Mouse (Mus musculus) liver, postnatal 0 days (tissue): ENCODE results near the gene Serpina6. TPM values are rescaled to one million over a fixed set of nuclear protein-coding genes. Genes with fewer than 3 reads are reported as not detected.

Experiments
- ATAC-seq: fragments of 200-750 bp; cut with Nextera tagmentation; 2 replicates; pipeline ENCODE4 v1.8.0; 2017; ENCODE audit warnings: mild to moderate bottlenecking, moderate library complexity
- DNase-seq: peaks from one replicate; pipeline ENCODE4 v3.0.0-alpha.2; 2016
- H3K27ac ChIP-seq: fragments of 300-500 bp; sonication (generic); 2 replicates; pipeline ENCODE4 v1.5.1; 2014; ENCODE audit warnings: antibody characterized with exemption, moderate library complexity, mild to moderate bottlenecking, low read depth
- H3K27me3 ChIP-seq: fragments of 300-500 bp; sonication (generic); 2 replicates; pipeline ENCODE4 v1.6.1; 2014; ENCODE audit warnings: low read length, control low read depth, mixed read lengths; ENCODE audit not compliant: insufficient read depth
- H3K36me3 ChIP-seq: fragments of 300-500 bp; sonication (generic); replicated peaks from 2 replicates; pipeline ENCODE4 v1.6.1; 2014; ENCODE audit warnings: mild to moderate bottlenecking, control low read depth, low read length, moderate library complexity, mixed read lengths; ENCODE audit not compliant: insufficient read depth
- H3K4me1 ChIP-seq: fragments of 300-500 bp; sonication (generic); 2 replicates; pipeline ENCODE4 v1.6.1; 2014; ENCODE audit warnings: antibody characterized with exemption, mild to moderate bottlenecking, control low read depth; ENCODE audit not compliant: insufficient read depth
- H3K4me2 ChIP-seq: fragments of 300-500 bp; sonication (generic); 2 replicates; pipeline ENCODE4 v1.6.1; 2014; ENCODE audit warnings: low read depth, mild to moderate bottlenecking, low read length, moderate library complexity, mixed read lengths
- H3K4me3 ChIP-seq: fragments of 300-500 bp; sonication (generic); 2 replicates; pipeline ENCODE4 v1.5.1; 2014; ENCODE audit warnings: low read depth, low read length
- H3K9ac ChIP-seq: fragments of 300-500 bp; sonication (generic); replicated peaks from 2 replicates; pipeline ENCODE4 v1.6.1; 2014; ENCODE audit warnings: mild to moderate bottlenecking, moderate library complexity
- H3K9me3 ChIP-seq: fragments of 300-500 bp; sonication (generic); 2 replicates; pipeline ENCODE4 v1.6.1; 2016; ENCODE audit warnings: mild to moderate bottlenecking, control low read depth, low read length, mixed read lengths
- CTCF ChIP-seq: sonication (generic); IDR thresholded peaks from 2 replicates; pipeline ENCODE4 v1.5.1; 2016; ENCODE audit warnings: antibody characterized with exemption, low read depth
- EP300 ChIP-seq: IDR thresholded peaks from 2 replicates; pipeline ENCODE4 v1.6.1; 2016; ENCODE audit warnings: antibody characterized with exemption, low read depth, mild to moderate bottlenecking
- WGBS: fragments of 180-500 bp; shearing (Covaris S2); extraction: QIAGEN DNeasy Blood & Tissue Kit; methylation state at CpG from one replicate; pipeline ENCODE4 v1.1.7; 2014; ENCODE audit not compliant: insufficient replicate concordance; 5-methylcytosine and 5-hydroxymethylcytosine counted together
- polyA plus RNA-seq: library from polyadenylated mRNA; unstranded; fragments of >200 nt; fragmentation: Nextera tagmentation; extraction: Ambion mirVana; gene quantifications from 2 replicates; pipeline ENCODE4 v1.2.1, GENCODE M21; 2015

Gene Serpina6
- polyA plus RNA-seq, 1 experiment from 2014 or later, result 5.8 TPM

DNA sequence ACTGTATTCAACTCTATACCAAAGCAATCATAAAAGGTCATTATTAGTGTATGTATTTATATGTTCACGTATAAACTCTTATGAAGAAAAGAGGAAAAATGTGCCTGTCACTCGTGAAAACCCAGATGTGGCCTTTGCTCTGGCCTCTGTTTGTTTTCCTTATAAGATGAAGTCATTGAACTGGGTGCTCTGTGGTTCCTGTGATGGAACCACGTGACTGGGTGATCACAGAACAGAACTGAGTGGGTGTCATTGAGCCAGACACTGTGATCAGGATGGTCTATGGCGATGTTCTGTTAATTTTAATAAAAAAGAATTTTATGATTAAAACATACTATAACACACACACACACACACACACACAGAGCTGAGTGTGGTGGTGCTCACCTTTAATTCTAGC, 41.3 kb downstream of the Serpina6 start:
- no peaks in the 10 kb centered on the region for H3K9me3 ChIP-seq
- ATAC-seq (peak; percentile 94), DNase-seq (no peak)
- H3K4me1 ChIP-seq, result no peaks in the 10 kb centered on the region
- no peak overlapping the region for H3K4me3 ChIP-seq
- no peaks in the 10 kb centered on the region for H3K27me3 ChIP-seq
- no peak overlapping the region for H3K9ac ChIP-seq
- peaks cover 11% of the 10 kb centered on the region for H3K36me3 ChIP-seq
- 49% methylated on average over 4 of the region's 4 CpGs for WGBS
- TF ChIP-seq CTCF (no peak), EP300 (no peak)
- H3K27ac ChIP-seq, result peak overlapping the region; percentile 66
- H3K4me2 ChIP-seq, result no peak overlapping the region

DNA sequence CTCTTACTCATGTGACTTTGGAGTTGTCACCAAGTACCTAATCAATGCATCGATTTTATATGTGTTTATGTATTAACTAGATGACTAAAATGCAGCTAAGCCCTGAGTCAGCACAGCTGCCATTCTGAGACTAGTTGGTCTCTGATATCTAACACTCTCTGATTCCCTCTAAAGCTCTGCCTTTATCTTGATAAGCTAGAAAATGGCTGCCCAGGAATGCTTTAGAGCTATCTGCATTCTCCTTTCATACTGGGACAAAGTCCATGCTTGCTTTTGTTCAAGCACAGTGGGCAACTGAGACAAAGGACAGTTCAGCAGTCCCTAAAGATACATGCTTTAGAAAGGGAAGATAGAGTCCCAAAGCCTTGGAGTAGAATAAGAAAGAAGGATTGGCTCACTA, 41.9 kb downstream of the Serpina6 start:
- peak overlapping the region; percentile 66 for H3K27ac ChIP-seq
- peaks cover 14% of the 10 kb centered on the region for H3K36me3 ChIP-seq
- H3K9ac ChIP-seq, result no peak overlapping the region; the same call in 1 of the 2 replicates
- DNase-seq, result no peak
- no peak overlapping the region for H3K4me3 ChIP-seq
- TF ChIP-seq EP300 (no peak), CTCF (no peak)
- no peaks in the 10 kb centered on the region for H3K9me3 ChIP-seq
- no peaks in the 10 kb centered on the region for H3K4me1 ChIP-seq
- no peaks in the 10 kb centered on the region for H3K27me3 ChIP-seq
- 74% methylated on average over 1 of the region's 1 CpGs for WGBS
- no peak overlapping the region for H3K4me2 ChIP-seq
- peak; percentile 12; the same call in 1 of the 2 replicates for ATAC-seq

DNA sequence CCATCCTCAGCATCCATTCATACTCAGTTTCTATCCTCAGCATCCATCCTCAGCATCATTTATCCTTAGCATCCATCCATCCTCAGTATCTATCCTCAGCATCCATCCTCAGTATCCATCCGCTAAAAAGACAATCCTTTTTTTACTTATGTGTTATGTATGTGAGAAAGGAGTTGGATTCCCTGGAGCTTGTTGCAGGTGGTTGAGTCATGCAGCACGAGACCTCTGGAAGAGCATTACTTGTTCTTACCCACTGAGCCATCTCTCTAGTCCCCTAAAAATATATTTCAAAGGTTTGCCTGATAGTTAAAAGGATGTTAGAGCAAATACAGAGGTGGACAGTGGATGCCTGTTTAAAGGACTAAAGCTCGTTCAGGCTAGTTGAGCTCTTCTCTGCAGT, 55.2 kb downstream of the Serpina6 start:
- Histone ChIP-seq H3K4me2 (no peak overlapping the region), H3K4me3 (no peak overlapping the region), H3K4me1 (no peaks in the 10 kb centered on the region), H3K9ac (no peak overlapping the region), H3K27me3 (no peaks in the 10 kb centered on the region), H3K9me3 (no peaks in the 10 kb centered on the region), H3K27ac (no peak overlapping the region), H3K36me3 (no peaks in the 10 kb centered on the region)
- ATAC-seq, result no peak
- no peak for DNase-seq
- WGBS, result 73% methylated on average over 3 of the region's 3 CpGs
- no peak for TF ChIP-seq CTCF
- TF ChIP-seq EP300, result no peak

DNA sequence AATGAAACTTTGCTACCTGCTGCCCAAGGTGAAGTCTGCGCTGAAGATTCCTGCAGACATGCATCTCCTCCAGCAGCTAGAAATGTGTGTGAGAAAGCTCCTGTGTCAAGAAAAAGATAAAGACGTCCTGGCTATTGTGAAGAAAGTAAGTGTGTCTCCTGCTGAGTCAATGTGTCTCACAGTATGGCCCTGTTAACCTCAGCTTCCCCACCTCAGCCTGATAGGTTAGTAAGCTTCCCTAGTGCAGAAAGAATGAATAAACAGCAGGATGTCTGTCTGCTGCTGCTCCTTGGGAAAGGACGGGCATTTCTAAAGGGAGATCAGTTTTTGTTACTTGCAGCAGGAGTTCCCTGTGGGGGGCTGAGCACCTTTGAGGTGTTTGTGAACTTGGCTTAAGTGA, 56.6 kb downstream of the Serpina6 start:
- no peaks in the 10 kb centered on the region for H3K27me3 ChIP-seq
- no peaks in the 10 kb centered on the region for H3K9me3 ChIP-seq
- no peak overlapping the region for H3K4me2 ChIP-seq
- H3K27ac ChIP-seq, result no peak overlapping the region
- H3K4me1 ChIP-seq, result no peaks in the 10 kb centered on the region
- no peak overlapping the region for H3K4me3 ChIP-seq
- H3K9ac ChIP-seq, result no peak overlapping the region
- WGBS, result 51% methylated on average over 3 of the region's 3 CpGs
- ATAC-seq (no peak), DNase-seq (no peak)
- H3K36me3 ChIP-seq, result no peaks in the 10 kb centered on the region
- TF ChIP-seq CTCF (no peak), EP300 (no peak)

DNA sequence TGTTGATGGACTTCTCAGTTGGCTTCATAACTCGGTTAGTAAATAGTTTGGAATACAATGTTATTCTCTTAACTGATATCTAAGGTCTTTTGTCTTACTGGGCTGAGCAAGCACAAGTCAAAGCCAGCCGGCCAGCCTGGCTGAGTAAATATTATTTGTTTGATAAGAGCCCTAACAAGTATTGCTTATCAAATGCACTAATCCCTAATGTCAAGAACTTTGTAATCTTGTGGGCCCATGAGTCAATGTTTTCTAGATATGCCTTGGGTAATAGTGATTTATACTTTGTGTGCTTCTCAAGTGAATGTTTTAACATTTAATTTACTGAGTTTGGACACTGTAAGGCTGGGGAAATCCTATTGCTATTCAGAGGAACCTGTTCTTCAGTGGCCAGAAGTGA, 58.6 kb downstream of the Serpina6 start:
- Histone ChIP-seq H3K9me3 (no peaks in the 10 kb centered on the region), H3K36me3 (no peaks in the 10 kb centered on the region), H3K4me2 (no peak overlapping the region), H3K4me3 (no peak overlapping the region), H3K27ac (no peak overlapping the region), H3K9ac (no peak overlapping the region), H3K4me1 (no peaks in the 10 kb centered on the region), H3K27me3 (no peaks in the 10 kb centered on the region)
- 0 out of 2 replicates have a peak, but pooled peaks have one; percentile 15 for ATAC-seq
- TF ChIP-seq EP300 (no peak), CTCF (no peak)
- no peak for DNase-seq
- 36% methylated on average over 2 of the region's 2 CpGs for WGBS

Other genes with a start within 250 kb of the Serpina6 start
- gene 9330161L09Rik, start 249.4 kb downstream of the Serpina6 start, polyA plus RNA-seq, result 0.14 TPM in 1 of 2 replicates, not detected in the other
- gene Ddx24, start 231.4 kb downstream of the Serpina6 start, polyA plus RNA-seq, result 58.1 and 59.1 TPM in 2 replicates
- 37.2 and 44.0 TPM in 2 replicates for gene Ifi27, start 223.0 kb downstream of the Serpina6 start, polyA plus RNA-seq
- gene Ifi27l2a, start 213.5 kb downstream of the Serpina6 start, polyA plus RNA-seq, result 46.6 and 49.7 TPM in 2 replicates
- gene Ifi27l2b, start 200.0 kb downstream of the Serpina6 start, polyA plus RNA-seq, result not detected in 2 replicates
- 1.0 and 1.1 TPM in 2 replicates for gene Ppp4r4, start 124.9 kb downstream of the Serpina6 start, polyA plus RNA-seq
- 46.3 and 47.6 TPM in 2 replicates for gene Serpina10, start 25.8 kb downstream of the Serpina6 start, polyA plus RNA-seq
- gene Serpina16, start 18.9 kb upstream of the Serpina6 start, polyA plus RNA-seq, result not detected in 2 replicates
- not detected in 2 replicates for gene Serpina1f, start 38.3 kb upstream of the Serpina6 start, polyA plus RNA-seq
- 2,720 and 2,731 TPM in 2 replicates for gene Serpina1d, start 116.4 kb upstream of the Serpina6 start, polyA plus RNA-seq
- 3,088 and 3,105 TPM in 2 replicates for gene Serpina1b, start 173.2 kb upstream of the Serpina6 start, polyA plus RNA-seq
- 2,837 and 2,905 TPM in 2 replicates for gene Serpina1a, start 206.3 kb upstream of the Serpina6 start, polyA plus RNA-seq
- gene Serpina1c, start 247.7 kb upstream of the Serpina6 start, polyA plus RNA-seq, result 1,386 and 1,402 TPM in 2 replicates